Mouse (Mus musculus) CD4-positive, CD25-positive, alpha-beta regulatory T cell (primary cell): ENCODE measurements around the gene Tmub1. TPM values are rescaled to one million over a fixed set of nuclear protein-coding genes. Genes with fewer than 3 reads are reported as not detected.

Experiments
- polyA plus RNA-seq: library from polyadenylated mRNA; unstranded; fragments of 100-300 nt; shearing (Covaris generic); gene quantifications from one replicate; pipeline ENCODE4 v1.2.1, GENCODE M21; 2017

Tmub1 gene
- 75.8 TPM for polyA plus RNA-seq

GRCm38 (mm10) chr5:24447624-24448298 lies at the start of gene Tmub1:
Tmub1 (minus strand) TSS chr5:24447854.

GRCm38 (mm10) chr5:24452030-24452690 lies 4.5 kb upstream of the Tmub1 start, which contains the start of gene Agap3:
Agap3 (plus strand) TSS chr5:24452177.

GRCm38 (mm10) chr5:24444746-24445427 lies 2.8 kb downstream of the Tmub1 start, which contains the start of gene Fastk:
Fastk (minus strand) TSS chr5:24445287.

GRCm38 (mm10) chr5:24423129-24424003 lies 24.3 kb downstream of the Tmub1 start, which contains the start of the genes Cdk5 and Slc4a2:
Cdk5 (minus strand) TSS chr5:24423530.
Slc4a2 (plus strand) TSS chr5:24423837.

GRCm38 (mm10) chr5:24413042-24413693 lies 34.5 kb downstream of the Tmub1 start, which contains the start of gene Asic3:
Asic3 (plus strand) TSS chr5:24413392.

Other genes with a start within 250 kb of the Tmub1 start
- 4.6 TPM for gene Kcnh2, start 96.2 kb downstream of the Tmub1 start, polyA plus RNA-seq
- gene Nos3, start 83.0 kb downstream of the Tmub1 start, polyA plus RNA-seq: 0.23 TPM
- gene Atg9b, start 55.7 kb downstream of the Tmub1 start, polyA plus RNA-seq: 2.3 TPM
- 26.2 TPM for gene Abcb8, start 54.2 kb downstream of the Tmub1 start, polyA plus RNA-seq
- 0.24 TPM for gene Asic3, start 34.5 kb downstream of the Tmub1 start, polyA plus RNA-seq
- gene Cdk5, start 24.3 kb downstream of the Tmub1 start, polyA plus RNA-seq: 86.4 TPM
- gene Slc4a2, start 24.0 kb downstream of the Tmub1 start, polyA plus RNA-seq: 39.5 TPM
- gene Fastk, start 2.6 kb downstream of the Tmub1 start, polyA plus RNA-seq: 149 TPM
- 76.9 TPM for gene Agap3, start 4.3 kb upstream of the Tmub1 start, polyA plus RNA-seq
- not detected for gene Gbx1, start 79.3 kb upstream of the Tmub1 start, polyA plus RNA-seq
- gene Asb10, start 93.1 kb upstream of the Tmub1 start, polyA plus RNA-seq: not detected
- not detected for gene 4931409K22Rik, start 109.0 kb upstream of the Tmub1 start, polyA plus RNA-seq
- gene Abcf2, start 129.6 kb upstream of the Tmub1 start, polyA plus RNA-seq: 82.9 TPM
- 34.1 TPM for gene Chpf2, start 138.9 kb upstream of the Tmub1 start, polyA plus RNA-seq
- 2.3 TPM for gene Smarcd3, start 176.6 kb upstream of the Tmub1 start, polyA plus RNA-seq
- gene Nub1, start 237.7 kb upstream of the Tmub1 start, polyA plus RNA-seq: 92.2 TPM